Mouse (Mus musculus): ENCODE measurements at regions not wholly inside any gene's neighbourhood (a gene's known extent, or its start where the extent isn't known, plus 50 kb on each side); places are given as distances from the start of the nearest gene placed in this dataset.

- H3K9me3 ChIP-seq (replicated peaks), result no peaks in the 10 kb centered on the region
- no peak for ATAC-seq (ENCODE audit: low read depth)
- no peak overlapping the region for H3K27ac ChIP-seq
- no peak for DNase-seq
- H3K4me3 ChIP-seq (replicated peaks), result no peak overlapping the region
- no peak overlapping the region for H3K4me2 ChIP-seq
- WGBS (ENCODE audit: insufficient replicate concordance), result 62% methylated on average over 3 of the region's 3 CpGs
- no peaks in the 10 kb centered on the region for H3K27me3 ChIP-seq
- H3K9ac ChIP-seq, result no peak overlapping the region
- H3K4me1 ChIP-seq (replicated peaks), result no peaks in the 10 kb centered on the region
- no peaks in the 10 kb centered on the region for H3K36me3 ChIP-seq
These were observed 214.4 kb downstream of the Qk start for GRCm38 (mm10) chr17:10105299-10105698.

- Histone ChIP-seq H3K4me2 (no peak overlapping the region), H3K9me3 (replicated peaks) (no peaks in the 10 kb centered on the region), H3K27ac (no peak overlapping the region), H3K9ac (no peak overlapping the region), H3K27me3 (no peaks in the 10 kb centered on the region), H3K4me3 (replicated peaks) (no peak overlapping the region), H3K4me1 (replicated peaks) (no peaks in the 10 kb centered on the region), H3K36me3 (no peaks in the 10 kb centered on the region)
- 51% methylated on average over 4 of the region's 4 CpGs for WGBS (ENCODE audit: insufficient replicate concordance)
- ATAC-seq (ENCODE audit: low read depth) (no peak), DNase-seq (no peak)
These were observed 221.5 kb downstream of the Qk start for GRCm38 (mm10) chr17:10098199-10098598.

DNA sequence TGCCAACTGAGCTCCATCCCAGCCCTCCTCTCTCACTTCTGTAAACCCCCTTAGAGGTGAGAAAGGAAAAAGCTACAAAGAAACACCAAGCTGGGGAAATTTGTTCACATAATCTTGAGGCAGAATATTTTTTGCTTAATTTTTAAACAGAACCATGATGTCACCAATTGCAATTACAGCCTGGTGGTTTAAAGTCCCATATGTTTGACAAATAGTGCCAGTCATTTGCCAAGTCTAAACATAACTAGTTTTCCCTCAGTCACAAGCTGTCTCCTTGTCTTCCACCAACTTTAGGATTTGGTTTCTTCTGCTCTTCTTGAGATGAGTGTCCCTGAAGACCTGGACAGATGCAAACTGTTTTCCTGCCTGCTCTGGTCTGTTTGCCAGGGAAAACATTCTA is 222.0 kb downstream of the Qk start:
- Histone ChIP-seq H3K36me3 (no peaks in the 10 kb centered on the region), H3K9ac (no peak overlapping the region), H3K4me2 (no peak overlapping the region), H3K4me1 (replicated peaks) (no peaks in the 10 kb centered on the region), H3K9me3 (replicated peaks) (no peaks in the 10 kb centered on the region), H3K27ac (no peak overlapping the region), H3K27me3 (no peaks in the 10 kb centered on the region), H3K4me3 (replicated peaks) (no peak overlapping the region)
- DNase-seq, result no peak
- ATAC-seq (ENCODE audit: low read depth), result no peak

GRCm38 (mm10) chr17:10095841-10096301 is 223.8 kb downstream of the Qk start:
- H3K9me3 ChIP-seq (replicated peaks), result no peaks in the 10 kb centered on the region
- no peaks in the 10 kb centered on the region for H3K4me1 ChIP-seq (replicated peaks)
- no peaks in the 10 kb centered on the region for H3K27me3 ChIP-seq
- ATAC-seq (ENCODE audit: low read depth) (no peak), DNase-seq (no peak)
- H3K36me3 ChIP-seq, result no peaks in the 10 kb centered on the region
- H3K9ac ChIP-seq, result no peak overlapping the region
- no peak overlapping the region for H3K27ac ChIP-seq
- H3K4me3 ChIP-seq (replicated peaks), result no peak overlapping the region
- WGBS (ENCODE audit: insufficient replicate concordance), result 53% methylated on average over 3 of the region's 3 CpGs
- H3K4me2 ChIP-seq, result no peak overlapping the region

DNA sequence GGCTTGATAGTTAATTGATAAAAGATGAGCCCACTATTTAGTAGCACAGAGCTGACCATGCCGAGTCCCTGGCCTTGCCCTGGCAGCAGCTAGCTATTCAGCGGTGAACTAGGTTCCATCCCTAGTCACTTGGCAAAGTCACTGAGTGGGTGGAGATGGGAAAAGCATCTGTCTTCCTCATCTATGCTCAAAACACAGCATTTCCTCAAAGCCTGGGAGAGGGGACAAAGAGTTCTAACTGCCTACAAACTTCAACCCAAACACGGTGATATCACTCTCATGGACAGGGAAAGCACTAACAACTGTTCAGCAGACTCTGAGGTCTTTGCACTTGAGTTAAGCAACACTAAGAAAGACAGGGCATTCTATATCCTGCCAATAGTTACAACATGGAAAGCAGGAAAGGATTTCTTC is 225.5 kb downstream of the Qk start:
- WGBS (ENCODE audit: insufficient replicate concordance), result 49% methylated on average over 3 of the region's 3 CpGs
- DNase-seq (no peak), ATAC-seq (ENCODE audit: low read depth) (no peak)
- H3K27ac ChIP-seq, result no peak overlapping the region; the same call in 1 of the 2 replicates
- H3K4me2 ChIP-seq, result no peak overlapping the region
- no peak overlapping the region for H3K4me3 ChIP-seq (replicated peaks)
- H3K4me1 ChIP-seq (replicated peaks), result no peaks in the 10 kb centered on the region
- no peaks in the 10 kb centered on the region for H3K9me3 ChIP-seq (replicated peaks)
- no peak overlapping the region for H3K9ac ChIP-seq
- no peaks in the 10 kb centered on the region for H3K27me3 ChIP-seq
- no peaks in the 10 kb centered on the region for H3K36me3 ChIP-seq

GRCm38 (mm10) chr17:10093437-10094107 is 226.1 kb downstream of the Qk start:
- no peak overlapping the region for H3K4me2 ChIP-seq
- ATAC-seq (ENCODE audit: low read depth) (no peak), DNase-seq (no peak)
- no peaks in the 10 kb centered on the region for H3K27me3 ChIP-seq
- H3K4me1 ChIP-seq (replicated peaks), result no peaks in the 10 kb centered on the region
- no peak overlapping the region; the same call in 1 of the 2 replicates for H3K27ac ChIP-seq
- no peak overlapping the region for H3K9ac ChIP-seq
- H3K36me3 ChIP-seq, result no peaks in the 10 kb centered on the region
- no peak overlapping the region for H3K4me3 ChIP-seq (replicated peaks)
- WGBS (ENCODE audit: insufficient replicate concordance), result 26% methylated on average over 8 of the region's 8 CpGs
- H3K9me3 ChIP-seq (replicated peaks), result no peaks in the 10 kb centered on the region

GRCm38 (mm10) chr17:10087192-10087886 is 232.3 kb downstream of the Qk start:
- H3K4me2 ChIP-seq, result no peak overlapping the region
- H3K9ac ChIP-seq, result no peak overlapping the region
- 56% methylated on average over 7 of the region's 7 CpGs for WGBS (ENCODE audit: insufficient replicate concordance)
- DNase-seq, result no peak
- H3K9me3 ChIP-seq (replicated peaks), result no peaks in the 10 kb centered on the region
- H3K4me3 ChIP-seq (replicated peaks), result no peak overlapping the region
- ATAC-seq (ENCODE audit: low read depth), result no peak
- no peaks in the 10 kb centered on the region for H3K36me3 ChIP-seq
- H3K4me1 ChIP-seq (replicated peaks), result no peaks in the 10 kb centered on the region
- no peak overlapping the region for H3K27ac ChIP-seq
- H3K27me3 ChIP-seq, result no peaks in the 10 kb centered on the region

- no peak for DNase-seq
- WGBS (ENCODE audit: insufficient replicate concordance), result 49% methylated on average over 2 of the region's 2 CpGs
- no peak for ATAC-seq (ENCODE audit: low read depth)
- Histone ChIP-seq H3K9me3 (replicated peaks) (no peaks in the 10 kb centered on the region), H3K9ac (no peak overlapping the region), H3K4me2 (no peak overlapping the region), H3K4me1 (replicated peaks) (no peaks in the 10 kb centered on the region), H3K36me3 (no peaks in the 10 kb centered on the region), H3K4me3 (replicated peaks) (no peak overlapping the region), H3K27me3 (no peaks in the 10 kb centered on the region), H3K27ac (no peak overlapping the region)
These were observed 233.1 kb downstream of the Qk start for GRCm38 (mm10) chr17:10086558-10086957.

DNA sequence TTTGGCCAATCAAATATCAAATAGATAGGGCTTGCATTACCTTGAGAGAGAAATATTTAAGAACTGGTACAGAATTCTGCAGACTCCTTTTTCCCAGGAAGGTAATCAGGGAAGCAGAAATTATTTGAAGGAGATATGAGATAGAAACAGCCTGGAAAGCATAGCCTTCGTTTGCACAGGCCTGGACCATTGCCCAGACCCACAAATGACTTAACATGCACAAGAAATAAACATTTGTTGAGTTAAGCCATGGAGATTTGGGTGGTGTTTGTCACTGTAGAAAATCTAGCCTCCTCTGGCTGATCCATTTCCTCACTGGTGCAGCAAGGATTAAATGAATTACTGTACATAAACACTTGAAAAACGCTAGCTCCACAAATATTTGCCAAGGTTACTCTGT is 233.5 kb downstream of the Qk start:
- Histone ChIP-seq H3K4me1 (replicated peaks) (no peaks in the 10 kb centered on the region), H3K27ac (no peak overlapping the region), H3K4me3 (replicated peaks) (no peak overlapping the region), H3K9ac (no peak overlapping the region), H3K27me3 (no peaks in the 10 kb centered on the region), H3K4me2 (no peak overlapping the region), H3K36me3 (no peaks in the 10 kb centered on the region), H3K9me3 (replicated peaks) (no peaks in the 10 kb centered on the region)
- no peak for DNase-seq
- ATAC-seq (ENCODE audit: low read depth), result no peak
- 46% methylated on average over 2 of the region's 2 CpGs for WGBS (ENCODE audit: insufficient replicate concordance)

DNA sequence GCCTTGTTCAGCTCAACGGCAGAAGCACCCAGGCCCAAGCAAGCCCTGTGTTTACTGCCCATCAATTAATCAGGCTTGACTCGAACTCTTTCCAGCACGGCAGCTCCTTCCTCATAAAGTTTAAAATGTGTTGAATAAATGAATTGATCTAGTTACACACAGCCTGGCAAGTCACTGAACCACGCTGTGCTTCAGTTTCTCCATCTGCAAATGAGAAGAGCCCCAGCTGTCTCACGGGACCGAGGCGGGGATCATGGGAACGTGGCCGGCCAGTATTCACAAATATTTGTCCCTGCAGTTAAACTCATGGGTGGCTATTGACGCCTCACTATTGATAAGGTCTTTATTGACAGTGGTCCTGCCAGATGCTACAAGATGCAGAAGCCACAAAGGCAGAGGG is 237.9 kb downstream of the Qk start:
- ATAC-seq (ENCODE audit: low read depth) (no peak), DNase-seq (no peak)
- H3K27me3 ChIP-seq, result no peaks in the 10 kb centered on the region
- no peak overlapping the region for H3K4me3 ChIP-seq (replicated peaks)
- no peak overlapping the region for H3K27ac ChIP-seq
- peaks cover 6% of the 10 kb centered on the region; the same call in 1 of the 2 replicates for H3K4me1 ChIP-seq (replicated peaks)
- no peaks in the 10 kb centered on the region for H3K36me3 ChIP-seq
- no peak overlapping the region for H3K9ac ChIP-seq
- no peak overlapping the region for H3K4me2 ChIP-seq
- 66% methylated on average over 10 of the region's 10 CpGs for WGBS (ENCODE audit: insufficient replicate concordance)
- H3K9me3 ChIP-seq (replicated peaks), result no peaks in the 10 kb centered on the region

- no peak overlapping the region for H3K4me3 ChIP-seq (replicated peaks)
- no peak overlapping the region for H3K27ac ChIP-seq
- no peak overlapping the region for H3K9ac ChIP-seq
- DNase-seq (no peak), ATAC-seq (ENCODE audit: low read depth) (peak; percentile 48; the same call in 1 of the 2 replicates)
- H3K4me2 ChIP-seq, result no peak overlapping the region
- no peaks in the 10 kb centered on the region for H3K9me3 ChIP-seq (replicated peaks)
- peaks cover 6% of the 10 kb centered on the region; the same call in 1 of the 2 replicates for H3K4me1 ChIP-seq (replicated peaks)
- no peaks in the 10 kb centered on the region for H3K27me3 ChIP-seq
- 68% methylated on average over 15 of the region's 15 CpGs for WGBS (ENCODE audit: insufficient replicate concordance)
- H3K36me3 ChIP-seq, result no peaks in the 10 kb centered on the region
These were observed 239.6 kb downstream of the Qk start for GRCm38 (mm10) chr17:10079853-10080650.
